In genomic region chr7:102314908-102315307, GRCm38 (mm10) we compare ENCODE assay signal across 19 mouse cellular contexts. TPM values are rescaled to one million over a fixed set of nuclear protein-coding genes. Genes with fewer than 3 reads are reported as not detected.
A peak's percentile ranks its signal among the peaks of the same experiment; 100 is the strongest.
DNase-seq lines count a peak whose midpoint lies in the region; ATAC-seq and TF ChIP-seq lines count a peak whose summit lies in the region.
"Had no signal": no experiment of that assay in that cellular context is flagged by ENCODE, and none has a peak within 500 bp of the region (broad histone marks: within the 10 kb centered on the region; RNA-seq: fewer than 3 reads in every experiment).

No protein-coding gene starts in this region.

- no peak for DNase-seq in hindbrain, postnatal 0 days (ENCODE audit: low spot score)
- no peak for DNase-seq in cerebellum, postnatal 10 days
- DNase-seq: adrenal gland, postnatal 10 days; B cell, adult 2 months; cerebellum, adult 11-12 months; cerebellum, adult 9-10 months; forebrain, postnatal 0 days; gastrocnemius, postnatal 25 days had no signal

- peaks cover 14% of the 10 kb centered on the region; the same call in 1 of the 2 replicates for H3K4me1 ChIP-seq in intestine, embryonic 16.5 days (ENCODE audit: control insufficient read depth, insufficient read depth, low read length)
- no peaks in the 10 kb centered on the region for H3K4me1 ChIP-seq in intestine, embryonic 15.5 days (replicated peaks)
- H3K4me1 ChIP-seq in brown adipose tissue, adult 24 weeks (ENCODE audit: control insufficient read depth, insufficient read depth, insufficient read length, low read length) = peaks cover 17% of the 10 kb centered on the region
- peaks cover 23% of the 10 kb centered on the region for H3K4me1 ChIP-seq in liver, embryonic 16.5 days (ENCODE audit: control insufficient read depth, low read depth, low read length)
- H3K4me1 ChIP-seq in hindbrain, postnatal 0 days (ENCODE audit: insufficient read depth, low read length) = no peaks in the 10 kb centered on the region
- H3K4me1 ChIP-seq: forebrain, embryonic 13.5 days; hindbrain, embryonic 10.5 days had no signal

- TF ChIP-seq CTCF in hindbrain, postnatal 0 days (IDR thresholded peaks at IDR 0.05; ENCODE audit: low read depth) = no peak

- H3K27me3 ChIP-seq in intestine, embryonic 16.5 days (replicated peaks; ENCODE audit: control insufficient read depth, insufficient read depth, low read length) = no peaks in the 10 kb centered on the region
- no peaks in the 10 kb centered on the region for H3K27me3 ChIP-seq in intestine, embryonic 15.5 days (replicated peaks)
- no peaks in the 10 kb centered on the region for H3K27me3 ChIP-seq in liver, embryonic 16.5 days (ENCODE audit: control insufficient read depth, insufficient read depth, low read depth, low read length)
- H3K27me3 ChIP-seq in hindbrain, postnatal 0 days (ENCODE audit: insufficient read depth, low read length) = no peaks in the 10 kb centered on the region
- H3K27me3 ChIP-seq: forebrain, embryonic 13.5 days; heart, embryonic 12.5 days; Patski had no signal

- no peak overlapping the region for H3K4me2 ChIP-seq in intestine, embryonic 16.5 days (ENCODE audit: low read depth, low read length)
- H3K4me2 ChIP-seq in intestine, embryonic 15.5 days (replicated peaks) = no peak overlapping the region
- 0 out of 2 replicates have a peak overlapping the region, but pooled peaks have one; percentile 2 for H3K4me2 ChIP-seq in liver, embryonic 16.5 days (ENCODE audit: low read depth, low read length)
- no peak overlapping the region for H3K4me2 ChIP-seq in hindbrain, postnatal 0 days (ENCODE audit: low read depth, low read length)
- H3K4me2 ChIP-seq: forebrain, embryonic 13.5 days; heart, embryonic 12.5 days; hindbrain, embryonic 14.5 days had no signal

- no peak overlapping the region for H3K9ac ChIP-seq in intestine, embryonic 16.5 days (ENCODE audit: low read depth, low read length)
- no peak overlapping the region for H3K9ac ChIP-seq in intestine, embryonic 15.5 days
- no peak overlapping the region for H3K9ac ChIP-seq in liver, embryonic 16.5 days (ENCODE audit: low read depth, low read length)
- no peak overlapping the region for H3K9ac ChIP-seq in hindbrain, postnatal 0 days (replicated peaks; ENCODE audit: low read length)
- H3K9ac ChIP-seq: forebrain, embryonic 13.5 days; forebrain, postnatal 0 days; heart, embryonic 12.5 days; hindbrain, embryonic 14.5 days had no signal

- H3K4me3 ChIP-seq in intestine, embryonic 16.5 days (ENCODE audit: low read length) = no peak overlapping the region
- H3K4me3 ChIP-seq in intestine, embryonic 15.5 days (replicated peaks) = no peak overlapping the region
- no peak overlapping the region for H3K4me3 ChIP-seq in brown adipose tissue, adult 24 weeks (ENCODE audit: insufficient read depth, low read depth, low read length)
- no peak overlapping the region for H3K4me3 ChIP-seq in liver, embryonic 16.5 days (ENCODE audit: low read depth, low read length)
- no peak overlapping the region for H3K4me3 ChIP-seq in hindbrain, postnatal 0 days (ENCODE audit: low read length)
- H3K4me3 ChIP-seq: embryonic facial prominence, embryonic 10.5 days; forebrain, embryonic 13.5 days; heart, embryonic 12.5 days; hindbrain, embryonic 10.5 days had no signal

- no peak for ATAC-seq in intestine, embryonic 16.5 days
- ATAC-seq in intestine, embryonic 15.5 days = no peak
- peak; percentile 26 for ATAC-seq in CD4-positive, CD25-positive, alpha-beta regulatory T cell, adult 4 months
- no peak for ATAC-seq in liver, embryonic 16.5 days (ENCODE audit: low read depth)
- no peak for ATAC-seq in hindbrain, postnatal 0 days
- ATAC-seq: forebrain, embryonic 13.5 days; forebrain, postnatal 0 days; Patski had no signal

- H3K9me3 ChIP-seq in intestine, embryonic 16.5 days (ENCODE audit: control insufficient read depth, low read length) = no peaks in the 10 kb centered on the region
- H3K9me3 ChIP-seq in intestine, embryonic 15.5 days = no peaks in the 10 kb centered on the region
- H3K9me3 ChIP-seq in liver, embryonic 16.5 days (replicated peaks; ENCODE audit: control insufficient read depth, low read length) = no peaks in the 10 kb centered on the region
- H3K9me3 ChIP-seq in hindbrain, postnatal 0 days (ENCODE audit: low read length) = no peaks in the 10 kb centered on the region
- H3K9me3 ChIP-seq: embryonic facial prominence, embryonic 10.5 days; forebrain, embryonic 13.5 days; hindbrain, embryonic 10.5 days had no signal

- 0 out of 2 replicates have a peak overlapping the region, but pooled peaks have one; percentile 14 for H3K27ac ChIP-seq in intestine, embryonic 16.5 days (ENCODE audit: low read length)
- H3K27ac ChIP-seq in intestine, embryonic 15.5 days = no peak overlapping the region
- peak overlapping the region; percentile 46 for H3K27ac ChIP-seq in brown adipose tissue, adult 24 weeks (replicated peaks; ENCODE audit: low read depth, low read length)
- H3K27ac ChIP-seq in liver, embryonic 16.5 days (ENCODE audit: low read length) = no peak overlapping the region; the same call in 1 of the 2 replicates
- H3K27ac ChIP-seq in hindbrain, postnatal 0 days = no peak overlapping the region
- H3K27ac ChIP-seq: embryonic facial prominence, embryonic 10.5 days; forebrain, embryonic 13.5 days; hindbrain, embryonic 10.5 days; hindbrain, embryonic 14.5 days had no signal

- no peaks in the 10 kb centered on the region for H3K36me3 ChIP-seq in intestine, embryonic 16.5 days (ENCODE audit: control insufficient read depth, insufficient read depth, low read length)
- H3K36me3 ChIP-seq in intestine, embryonic 15.5 days = no peaks in the 10 kb centered on the region
- H3K36me3 ChIP-seq in liver, embryonic 16.5 days (ENCODE audit: control insufficient read depth, insufficient read depth) = no peaks in the 10 kb centered on the region
- no peaks in the 10 kb centered on the region for H3K36me3 ChIP-seq in hindbrain, postnatal 0 days (ENCODE audit: insufficient read depth, low read length)
- H3K36me3 ChIP-seq: embryonic facial prominence, embryonic 10.5 days; heart, embryonic 12.5 days; hindbrain, embryonic 10.5 days had no signal

RNA-seq across cellular contexts. Expression of gene Stim1, which starts 47.3 kb away (rescaled TPM):
- polyA plus RNA-seq in intestine, embryonic 16.5 days (2015; fragmentation: Nextera tagmentation; extraction: Ambion mirVana) = 20.9 and 21.1 TPM in 2 replicates
- 20.1 TPM in 2 replicates for polyA plus RNA-seq in intestine, embryonic 15.5 days (2015; fragmentation: Nextera tagmentation; extraction: Ambion mirVana)
- polyA plus RNA-seq in CD4-positive, CD25-positive, alpha-beta regulatory T cell, adult 4 months (2017; shearing (Covaris generic)) = 10 to 100 TPM; 48.9 to 54.7 TPM
- 46.5 and 52.6 TPM in 2 replicates for polyA plus RNA-seq in brown adipose tissue, adult 24 weeks (2012; ENCODE audit: insufficient read depth, insufficient read length, missing spikeins)
- polyA plus RNA-seq in liver, embryonic 16.5 days (2015; fragmentation: Nextera tagmentation; extraction: Ambion mirVana) = 15.8 and 16.2 TPM in 2 replicates
- total RNA-seq in hindbrain, postnatal 0 days (2014; rRNA removed) = 32.9 and 34.6 TPM in 2 replicates
- polyA plus RNA-seq in hindbrain, postnatal 0 days (2015; fragmentation: Nextera tagmentation; extraction: Ambion mirVana) = 17.5 and 17.9 TPM in 2 replicates

RNA-seq across cellular contexts. Expression of gene Rhog, which starts 59.1 kb away (rescaled TPM):
- 69.4 and 71.3 TPM in 2 replicates for polyA plus RNA-seq in intestine, embryonic 16.5 days (2015; fragmentation: Nextera tagmentation; extraction: Ambion mirVana)
- polyA plus RNA-seq in intestine, embryonic 15.5 days (2015; fragmentation: Nextera tagmentation; extraction: Ambion mirVana) = 60.2 and 62.1 TPM in 2 replicates
- polyA plus RNA-seq in CD4-positive, CD25-positive, alpha-beta regulatory T cell, adult 4 months (2017; shearing (Covaris generic)) = 100 to 1,000 TPM; 146 to 173 TPM
- 25.4 and 29.6 TPM in 2 replicates for polyA plus RNA-seq in brown adipose tissue, adult 24 weeks (2012; ENCODE audit: insufficient read depth, insufficient read length, missing spikeins)
- polyA plus RNA-seq in liver, embryonic 16.5 days (2015; fragmentation: Nextera tagmentation; extraction: Ambion mirVana) = 49.5 and 56.3 TPM in 2 replicates
- 12.8 and 17.0 TPM in 2 replicates for total RNA-seq in hindbrain, postnatal 0 days (2014; rRNA removed)
- 22.1 and 22.6 TPM in 2 replicates for polyA plus RNA-seq in hindbrain, postnatal 0 days (2015; fragmentation: Nextera tagmentation; extraction: Ambion mirVana)

Comparison
In these comparisons a context has a peak if more than half of its experiments do, and no peak if none do; other contexts are left out.
1. H3K27ac ChIP-seq: peak in intestine, embryonic 16.5 days (single experiment) and brown adipose tissue, adult 24 weeks (single experiment); none in intestine, embryonic 15.5 days (single experiment), liver, embryonic 16.5 days (single experiment) and hindbrain, postnatal 0 days (single experiment).